Mouse (Mus musculus) heart, postnatal 0 days (tissue): ENCODE results near the gene Fam84b. TPM values are rescaled to one million over a fixed set of nuclear protein-coding genes. Genes with fewer than 3 reads are reported as not detected.
"Not testable (repeated sequence)": the region's sequence is repeated elsewhere in the genome, so short reads cannot be mapped to it uniquely, and the experiment has no call there.

Experiments
- ATAC-seq: fragments of 200-750 bp; cut with Nextera tagmentation; 2 replicates; pipeline ENCODE4 v1.8.0; 2017; ENCODE audit warnings: low read depth, moderate number of reproducible peaks, moderate library complexity; ENCODE audit not compliant: insufficient read depth
- DNase-seq: peaks from one replicate; pipeline ENCODE4 v3.0.0-alpha.2; 2016; ENCODE audit warnings: low spot score
- H3K27ac ChIP-seq: fragments of 300-500 bp; sonication (generic); 2 replicates; pipeline ENCODE4 v1.5.1; 2014; ENCODE audit warnings: low read depth, mild to moderate bottlenecking
- H3K27me3 ChIP-seq: fragments of 300-500 bp; sonication (generic); 2 replicates; pipeline ENCODE4 v1.6.1; 2014; ENCODE audit warnings: low read length, mixed read lengths; ENCODE audit not compliant: control insufficient read depth, insufficient read depth
- H3K36me3 ChIP-seq: fragments of 300-500 bp; sonication (generic); replicated peaks from 2 replicates; pipeline ENCODE4 v1.6.1; 2014; ENCODE audit warnings: low read length, mixed read lengths; ENCODE audit not compliant: control insufficient read depth, insufficient read depth
- H3K4me1 ChIP-seq: fragments of 300-500 bp; sonication (generic); 2 replicates; pipeline ENCODE4 v1.6.1; 2014; ENCODE audit warnings: antibody characterized with exemption; ENCODE audit not compliant: control insufficient read depth, insufficient read depth
- H3K4me2 ChIP-seq: fragments of 300-500 bp; sonication (generic); 2 replicates; pipeline ENCODE4 v1.6.1; 2014; ENCODE audit warnings: low read depth, mild to moderate bottlenecking, low read length, moderate library complexity
- H3K4me3 ChIP-seq: fragments of 300-500 bp; sonication (generic); 2 replicates; pipeline ENCODE4 v1.5.1; 2014; ENCODE audit warnings: low read depth, low read length
- H3K9ac ChIP-seq: fragments of 300-500 bp; sonication (generic); replicated peaks from 2 replicates; pipeline ENCODE4 v1.6.1; 2014; ENCODE audit warnings: low read depth, low read length, mixed read lengths
- H3K9me3 ChIP-seq: fragments of 300-500 bp; sonication (generic); replicated peaks from 2 replicates; pipeline ENCODE4 v1.6.1; 2016; ENCODE audit warnings: low read length; ENCODE audit not compliant: control insufficient read depth
- CTCF ChIP-seq: IDR thresholded peaks from 2 replicates; pipeline ENCODE4 v1.5.1; 2016; ENCODE audit warnings: antibody characterized with exemption, control low read depth, low read depth
- EP300 ChIP-seq: IDR thresholded peaks from 2 replicates; pipeline ENCODE4 v1.6.1; 2016; ENCODE audit warnings: antibody characterized with exemption, low read depth
- WGBS: fragments of 180-500 bp; shearing (Covaris S2); extraction: QIAGEN DNeasy Blood & Tissue Kit; methylation state at CpG from one replicate; pipeline ENCODE4 v1.1.7; 2014; 5-methylcytosine and 5-hydroxymethylcytosine counted together
- polyA plus RNA-seq: library from polyadenylated mRNA; unstranded; fragments of >200 nt; fragmentation: Nextera tagmentation; extraction: Ambion mirVana; gene quantifications from 2 replicates; pipeline ENCODE4 v1.2.1, GENCODE M21; 2015
- total RNA-seq: library from RNA; depleted of rRNA; stranded (reverse); fragments of >200 nt; gene quantifications from 2 replicates; pipeline ENCODE4 v1.2.3, GENCODE M21; 2014; ENCODE audit warnings: low replicate concordance

Gene Fam84b
- total and polyA plus RNA-seq, 2 experiments from 2014 or later, result 2.7 to 5.3 TPM

- no peak overlapping the region for H3K4me2 ChIP-seq
- 27% methylated on average over 3 of the region's 3 CpGs for WGBS
- H3K9me3 ChIP-seq, result no peaks in the 10 kb centered on the region
- ATAC-seq (no peak), DNase-seq (no peak)
- no peak overlapping the region for H3K9ac ChIP-seq
- no peaks in the 10 kb centered on the region for H3K27me3 ChIP-seq
- TF ChIP-seq CTCF (no peak), EP300 (no peak)
- H3K4me1 ChIP-seq, result no peaks in the 10 kb centered on the region
- H3K27ac ChIP-seq, result no peak overlapping the region
- H3K4me3 ChIP-seq, result no peak overlapping the region
- H3K36me3 ChIP-seq, result no peaks in the 10 kb centered on the region
Observed at GRCm38 (mm10) chr15:60845886-60846285, 7.7 kb downstream of the Fam84b start.

- no peak overlapping the region for H3K9ac ChIP-seq
- H3K4me1 ChIP-seq, result no peaks in the 10 kb centered on the region
Observed at GRCm38 (mm10) chr15:60841785-60842184, 11.8 kb downstream of the Fam84b start.

GRCm38 (mm10) chr15:60841312-60841711 is 12.3 kb downstream of the Fam84b start:
- not testable (repeated sequence) for DNase-seq, H3K36me3 ChIP-seq, H3K4me2 ChIP-seq, H3K9me3 ChIP-seq, H3K4me1 ChIP-seq, ATAC-seq, H3K4me3 ChIP-seq, H3K9ac ChIP-seq, H3K27me3 ChIP-seq, H3K27ac ChIP-seq

More at GRCm38 (mm10) chr15:60841785-60842184, 11.8 kb downstream of the Fam84b start:
- no peaks in the 10 kb centered on the region for H3K27me3 ChIP-seq
- H3K27ac ChIP-seq, result no peak overlapping the region
- no peaks in the 10 kb centered on the region for H3K36me3 ChIP-seq
- no peak overlapping the region for H3K4me2 ChIP-seq
- WGBS, result 34% methylated on average over 4 of the region's 4 CpGs
- no peak for ATAC-seq
- no peak for DNase-seq
- TF ChIP-seq EP300 (no peak), CTCF (no peak)
- no peak overlapping the region for H3K4me3 ChIP-seq
- H3K9me3 ChIP-seq, result no peaks in the 10 kb centered on the region

GRCm38 (mm10) chr15:60840296-60840670 is 13.3 kb downstream of the Fam84b start:
- Histone ChIP-seq H3K4me3 (no peak overlapping the region), H3K36me3 (no peaks in the 10 kb centered on the region), H3K27me3 (no peaks in the 10 kb centered on the region), H3K27ac (peak overlapping the region; percentile 41; the same call in 1 of the 2 replicates), H3K4me1 (no peaks in the 10 kb centered on the region), H3K9ac (no peak overlapping the region), H3K9me3 (no peaks in the 10 kb centered on the region), H3K4me2 (no peak overlapping the region)
- no peak for ATAC-seq
- TF ChIP-seq CTCF (no peak), EP300 (no peak)
- 43% methylated on average over 4 of the region's 4 CpGs for WGBS
- no peak for DNase-seq

GRCm38 (mm10) chr15:60839539-60840295 is 13.9 kb downstream of the Fam84b start:
- TF ChIP-seq CTCF, result no peak
- TF ChIP-seq EP300, result peak; percentile 48; the same call in 1 of the 2 replicates
- Histone ChIP-seq H3K4me2 (no peak overlapping the region), H3K4me3 (no peak overlapping the region), H3K36me3 (no peaks in the 10 kb centered on the region), H3K9ac (no peak overlapping the region), H3K27me3 (no peaks in the 10 kb centered on the region), H3K4me1 (no peaks in the 10 kb centered on the region), H3K27ac (no peak overlapping the region), H3K9me3 (no peaks in the 10 kb centered on the region)
- 42% methylated on average over 3 of the region's 3 CpGs for WGBS
- ATAC-seq, result no peak
- no peak for DNase-seq

GRCm38 (mm10) chr15:60838135-60838534 is 15.4 kb downstream of the Fam84b start:
- Histone ChIP-seq H3K9me3 (no peaks in the 10 kb centered on the region), H3K9ac (no peak overlapping the region), H3K4me1 (no peaks in the 10 kb centered on the region), H3K27ac (no peak overlapping the region), H3K4me2 (no peak overlapping the region), H3K27me3 (no peaks in the 10 kb centered on the region), H3K4me3 (no peak overlapping the region), H3K36me3 (no peaks in the 10 kb centered on the region)
- no peak for DNase-seq
- no peak for ATAC-seq
- TF ChIP-seq EP300 (no peak), CTCF (no peak)
- WGBS, result 61% methylated on average over 8 of the region's 8 CpGs
